Mouse (Mus musculus): Measurements from ENCODE around the gene Tnnc1.
A peak's percentile ranks its signal among the peaks of the same experiment; 100 is the strongest.

The Tnnc1 gene

GRCm38 (mm10) chr14:31186656-31187055 is 21.5 kb upstream of the Tnnc1 start:
- DNase-seq, result peak; percentile 81

GRCm38 (mm10) chr14:31188771-31189181 is 19.3 kb upstream of the Tnnc1 start:
- no peak for DNase-seq

- DNase-seq, result no peak
Observed at GRCm38 (mm10) chr14:31189348-31189747, 18.8 kb upstream of the Tnnc1 start.

GRCm38 (mm10) chr14:31191936-31192335 is 16.2 kb upstream of the Tnnc1 start:
- no peak for DNase-seq

- DNase-seq, result no peak
Observed at GRCm38 (mm10) chr14:31193791-31194190, 14.3 kb upstream of the Tnnc1 start.

- no peak for DNase-seq
Observed at GRCm38 (mm10) chr14:31194441-31194840, 13.7 kb upstream of the Tnnc1 start.

GRCm38 (mm10) chr14:31194891-31195513 is 13.1 kb upstream of the Tnnc1 start:
- peak; percentile 73 for DNase-seq

GRCm38 (mm10) chr14:31195521-31195920 is 12.6 kb upstream of the Tnnc1 start:
- no peak for DNase-seq

GRCm38 (mm10) chr14:31195968-31196367 is 12.1 kb upstream of the Tnnc1 start:
- no peak for DNase-seq

GRCm38 (mm10) chr14:31197547-31198516 is 10.3 kb upstream of the Tnnc1 start:
- no peak for DNase-seq

GRCm38 (mm10) chr14:31199599-31199998 is 8.5 kb upstream of the Tnnc1 start:
- no peak for DNase-seq

GRCm38 (mm10) chr14:31200038-31200437 is 8.1 kb upstream of the Tnnc1 start:
- DNase-seq, result no peak

- no peak for DNase-seq
Observed at GRCm38 (mm10) chr14:31204844-31205243, 3.3 kb upstream of the Tnnc1 start.

- DNase-seq, result no peak
Observed at GRCm38 (mm10) chr14:31205244-31205561, 2.9 kb upstream of the Tnnc1 start.

- DNase-seq, result peak; percentile 64
Observed at GRCm38 (mm10) chr14:31205562-31206467, 2.3 kb upstream of the Tnnc1 start.

- DNase-seq, result peak; percentile 95
Observed at GRCm38 (mm10) chr14:31206472-31206981, 1.6 kb upstream of the Tnnc1 start.

- peak; percentile 36 for DNase-seq
Observed at GRCm38 (mm10) chr14:31207070-31207830, 862 bp upstream of the Tnnc1 start.

GRCm38 (mm10) chr14:31209133-31209557 is 1.0 kb downstream of the Tnnc1 start:
- no peak for DNase-seq

- DNase-seq, result no peak
Observed at GRCm38 (mm10) chr14:31211854-31212253, 3.7 kb downstream of the Tnnc1 start.

- no peak for DNase-seq
Observed at GRCm38 (mm10) chr14:31212499-31212898, 4.4 kb downstream of the Tnnc1 start.

GRCm38 (mm10) chr14:31213868-31214267 is 5.8 kb downstream of the Tnnc1 start:
- no peak for DNase-seq

GRCm38 (mm10) chr14:31214684-31215083 is 6.6 kb downstream of the Tnnc1 start:
- DNase-seq, result no peak

All from kidney, adult 11 months (tissue).